Mouse (Mus musculus) gastrocnemius, postnatal 36 days (tissue): ENCODE data around the gene Rab36. TPM values are rescaled to one million over a fixed set of nuclear protein-coding genes. Genes with fewer than 3 reads are reported as not detected.

Source experiments
- DNase-seq, 2 experiments: peaks; one replicate each; pipeline ENCODE4 v3.0.0; 2022
- intact Hi-C: fragments of 180-260 bp; cut with DNase I; formaldehyde crosslinking; loops from one replicate; pipeline ENCODE4 v1.15.1; 2025
- long read RNA-seq, 2 experiments: library from polyadenylated mRNA; stranded (forward); transcript quantifications; one replicate each; pipeline ENCODE4 v2.0.0; 2021
- total RNA-seq, 2 experiments: library from RNA; stranded (reverse); gene quantifications; 2 replicates each; pipeline ENCODE4 v1.2.3; 2021

Gene Rab36
- total RNA-seq, result under 1 TPM; 0.27 to 0.51 TPM
- long read RNA-seq, experiment 1, result 0 reads
- long read RNA-seq, experiment 2, result 0 reads

DNA sequence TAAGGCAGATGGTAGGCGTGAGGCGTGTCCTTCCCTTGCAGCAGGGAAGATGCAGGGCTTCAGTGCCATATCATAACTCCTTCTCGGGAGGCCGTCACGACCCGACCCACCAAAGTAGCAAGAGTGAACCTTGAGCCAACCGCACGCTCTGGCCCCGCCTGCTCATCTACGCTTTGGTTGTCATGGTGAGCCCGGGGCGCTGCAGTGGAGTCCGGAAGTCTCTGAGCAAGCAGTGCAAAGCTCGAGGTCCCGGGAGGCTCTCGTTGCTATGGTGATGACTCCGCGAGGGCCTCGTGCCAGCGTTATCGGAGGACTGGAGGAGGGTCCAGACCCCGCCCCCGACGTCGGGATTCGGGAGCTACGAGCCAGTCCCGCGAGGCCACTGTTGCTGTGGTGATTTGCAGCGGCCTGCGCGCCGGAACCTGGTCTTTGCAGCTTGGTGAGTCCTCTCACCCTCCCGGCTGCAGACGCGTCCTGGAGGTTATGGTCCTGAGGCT is at the start of gene Rab36:
Rab36 (plus strand) TSS at position 176 of the 497 bp plus-strand sequence.
- intact Hi-C loops, result no loop called here
- DNase-seq, result peak; percentile 87 to 93

DNA sequence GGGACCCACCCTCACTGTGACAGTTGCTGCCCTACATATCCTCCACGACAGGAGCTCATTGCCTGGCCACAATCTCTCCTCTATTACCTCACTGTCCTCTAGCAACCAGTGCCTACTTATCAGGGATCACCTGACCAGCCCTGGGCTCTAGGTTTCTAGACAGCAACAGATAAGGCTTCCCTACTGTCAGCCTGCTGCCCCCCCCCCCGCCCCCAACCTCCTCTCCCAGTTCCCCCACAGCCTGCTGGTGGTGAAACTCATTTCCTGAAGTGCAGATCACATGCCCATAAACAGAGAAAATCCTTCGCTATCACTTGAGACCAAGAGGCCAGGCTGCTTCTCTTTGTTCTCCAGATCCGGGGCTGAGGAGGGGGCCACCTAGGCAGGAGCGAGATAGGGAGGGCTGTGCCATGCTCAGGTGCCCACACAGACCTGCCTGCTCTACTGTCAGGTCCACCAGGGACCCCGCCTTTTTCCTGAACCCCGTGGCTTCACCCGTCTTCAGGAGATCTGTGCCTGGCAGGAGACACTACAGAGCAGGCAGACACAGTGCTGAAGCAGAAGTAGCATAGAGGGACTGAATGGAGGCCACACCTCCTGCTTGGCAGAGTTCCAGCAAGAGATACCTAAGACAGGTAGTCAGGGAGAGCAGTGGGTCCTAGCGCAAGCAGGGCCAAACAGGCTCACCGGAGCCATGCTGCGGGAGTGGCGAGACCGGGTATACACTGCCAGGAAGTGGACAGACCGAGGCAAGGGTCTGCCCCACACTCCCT is 49.0 kb upstream of the Rab36 start:
- intact Hi-C loops, result no loop called here
- no peak for DNase-seq

DNA sequence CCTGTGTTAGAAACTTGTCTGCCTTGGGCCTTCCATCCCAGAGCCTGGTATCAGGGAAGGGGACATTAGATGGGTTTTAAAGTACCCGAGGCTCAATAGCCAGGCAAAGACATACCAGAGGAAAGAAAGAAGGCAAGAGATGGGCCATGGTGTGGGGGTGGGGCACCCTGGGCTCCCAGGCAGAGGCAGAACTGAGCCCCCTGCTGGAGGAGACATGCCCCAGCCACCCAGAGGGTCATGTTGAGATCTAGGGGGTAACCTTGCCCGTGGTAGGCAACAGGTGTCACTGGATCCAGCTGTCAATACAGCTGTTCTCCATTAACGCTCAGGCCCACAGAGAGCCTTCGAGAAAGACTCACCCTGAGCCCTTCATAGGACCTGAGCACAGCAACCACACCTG is 47.0 kb upstream of the Rab36 start:
- intact Hi-C loops, result no loop called here
- DNase-seq, result no peak

DNA sequence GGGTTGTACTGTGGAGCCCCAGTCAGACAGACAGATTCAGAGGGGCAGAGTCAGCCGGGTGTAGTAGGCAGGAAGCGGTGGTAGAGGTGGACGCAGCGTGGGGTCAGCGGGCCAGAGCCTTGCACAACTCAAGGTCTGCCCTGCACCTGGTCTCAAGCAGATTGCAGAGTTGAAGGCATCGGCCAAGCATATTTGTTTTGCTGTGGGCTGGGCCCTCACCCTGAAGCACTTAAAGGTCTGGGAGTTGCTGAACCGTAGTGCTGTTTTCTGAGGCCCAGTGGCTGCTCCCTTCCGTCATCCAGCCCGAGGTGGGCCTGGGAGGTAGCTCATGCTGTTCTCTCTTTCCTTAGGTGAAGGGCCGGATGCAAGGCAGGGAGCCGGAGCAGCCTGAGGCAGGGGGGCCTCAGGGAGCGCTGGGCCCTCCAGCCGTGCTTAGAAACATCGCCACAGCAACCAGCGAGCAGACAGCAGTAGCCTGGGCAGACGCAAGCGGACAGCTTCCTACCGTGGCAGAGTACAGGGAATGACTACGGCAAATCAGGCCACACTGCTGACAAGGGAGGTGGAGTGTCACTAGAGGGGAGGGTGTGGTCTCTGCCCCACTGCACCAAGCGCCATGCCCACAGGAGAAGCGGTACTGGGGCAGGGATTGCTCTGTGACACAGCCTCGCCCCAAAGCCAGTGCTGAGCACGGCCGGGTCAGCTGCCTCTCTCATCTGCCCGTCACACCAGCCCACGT is 46.1 kb upstream of the Rab36 start:
- DNase-seq, result no peak
- intact Hi-C loops, result no loop called here

DNA sequence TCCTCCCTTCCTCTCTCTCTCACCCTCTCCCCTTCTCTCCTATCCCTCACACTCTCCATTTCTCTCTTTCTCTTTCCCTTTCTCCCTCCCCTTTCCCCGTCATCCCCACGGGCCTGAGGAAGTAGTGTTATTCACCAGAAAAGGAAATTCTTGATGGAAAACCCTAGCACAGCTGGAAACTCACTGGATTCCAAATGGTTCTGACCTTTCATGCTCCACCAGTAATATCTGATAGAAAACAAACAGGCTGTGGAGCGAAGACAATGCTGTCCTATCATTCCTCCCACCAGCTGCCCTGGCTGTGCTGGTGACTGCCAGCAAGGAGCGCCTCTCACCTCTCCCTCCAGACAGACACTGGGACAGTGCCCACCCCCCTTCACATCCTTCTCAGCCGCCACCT is 42.0 kb upstream of the Rab36 start:
- intact Hi-C loops, result no loop called here
- DNase-seq, result no peak

DNA sequence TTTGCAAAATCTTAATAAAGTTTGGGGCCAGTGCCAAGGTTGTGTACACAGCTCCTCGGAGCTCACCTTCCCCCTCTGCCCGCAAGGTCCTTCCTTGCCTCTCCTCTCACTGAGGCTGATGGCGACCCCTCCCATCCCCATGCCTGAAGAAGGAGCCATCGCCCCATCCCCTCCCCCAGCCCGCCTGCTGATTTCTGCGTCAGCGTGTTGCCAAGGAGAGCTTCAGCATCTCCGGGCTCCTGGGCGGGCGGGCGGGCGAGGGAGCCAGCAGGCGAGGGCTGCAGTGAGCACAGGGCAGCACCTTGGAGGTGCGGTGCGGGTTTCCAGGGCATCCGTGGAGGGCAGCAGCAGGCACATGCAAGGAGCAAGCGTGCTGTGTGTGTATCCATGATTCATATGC is 41.5 kb upstream of the Rab36 start:
- intact Hi-C loops, result no loop called here
- DNase-seq, result no peak

DNA sequence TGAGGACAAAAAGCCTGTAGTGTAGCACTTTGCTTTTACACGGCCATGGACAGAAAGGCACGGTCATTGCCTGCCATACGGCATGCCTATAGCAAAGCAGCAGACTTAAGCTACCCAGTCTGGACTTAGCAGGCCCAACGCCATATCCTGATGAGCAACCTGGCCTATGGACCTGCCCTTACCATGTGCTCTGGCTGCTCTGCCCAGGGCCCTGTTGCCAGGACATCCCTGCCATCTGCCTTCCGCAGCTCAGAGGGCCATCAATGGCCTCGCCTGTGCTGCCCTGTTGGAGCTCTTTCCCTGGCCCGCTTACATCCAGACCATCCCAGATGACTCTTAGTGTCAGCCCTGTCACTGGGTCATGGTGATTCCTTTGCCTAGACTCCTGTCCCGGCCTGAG is 35.5 kb upstream of the Rab36 start:
- intact Hi-C loops, result no loop called here

DNA sequence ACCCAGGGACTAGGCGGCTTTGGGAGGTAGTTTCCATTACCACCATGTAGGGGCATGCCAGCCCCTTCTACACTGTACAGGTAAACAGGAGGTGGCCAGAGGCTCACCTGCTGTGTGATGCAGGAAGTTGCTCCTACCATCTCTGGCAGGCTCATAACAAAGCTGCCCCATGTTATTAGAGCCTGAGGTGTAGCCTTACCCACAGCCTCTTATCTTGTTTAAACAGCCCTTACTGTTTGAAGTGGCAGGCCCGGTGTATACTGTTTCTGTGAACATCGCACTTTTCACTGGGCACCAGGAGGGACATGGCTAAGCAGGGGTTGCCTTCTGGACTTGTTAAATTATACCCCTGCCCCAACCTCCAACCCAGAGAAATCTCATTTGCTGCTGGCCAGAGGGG is 32.8 kb upstream of the Rab36 start:
- DNase-seq, result no peak
- intact Hi-C loops, result no loop called here

More for the DNA sequence above, 35.5 kb upstream of the Rab36 start:
- DNase-seq, result no peak

DNA sequence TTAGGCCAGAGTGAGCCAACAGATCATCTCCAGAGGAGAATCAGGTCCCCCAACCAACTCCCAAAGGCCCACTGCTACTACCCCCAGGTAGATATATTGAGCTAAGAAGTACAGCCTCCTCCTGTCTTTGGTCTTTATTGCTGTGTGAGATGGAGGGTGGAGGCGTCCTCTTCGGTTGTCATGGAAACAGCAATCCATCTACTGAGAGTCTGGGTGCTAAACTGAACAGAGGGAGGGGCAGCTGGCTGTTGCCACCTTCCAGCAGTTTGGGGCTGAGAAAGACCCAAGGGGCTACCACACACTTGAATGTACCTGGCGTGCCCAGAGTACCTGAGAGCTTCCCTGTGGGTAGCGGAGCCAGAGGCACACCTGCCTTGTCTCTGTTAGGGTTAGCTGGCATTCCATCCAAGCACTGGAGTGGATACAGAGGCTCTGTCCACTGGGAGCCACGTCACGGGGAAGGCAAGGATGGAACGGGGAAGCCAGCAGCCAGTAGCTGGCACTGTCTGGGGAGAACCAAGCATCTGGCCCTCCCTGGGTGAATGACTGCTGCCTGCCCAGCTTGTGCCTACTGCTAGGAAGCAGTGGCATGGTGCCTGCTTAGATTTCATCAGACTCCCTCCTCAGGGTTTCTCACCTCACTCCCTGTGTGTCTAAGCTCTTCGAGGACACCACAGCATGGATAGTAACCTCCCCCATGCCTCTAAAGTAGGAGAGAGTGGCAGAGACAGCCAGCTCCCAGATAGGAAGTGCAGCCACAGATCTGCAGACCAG is 29.8 kb upstream of the Rab36 start:
- DNase-seq, result no peak
- intact Hi-C loops, result no loop called here

DNA sequence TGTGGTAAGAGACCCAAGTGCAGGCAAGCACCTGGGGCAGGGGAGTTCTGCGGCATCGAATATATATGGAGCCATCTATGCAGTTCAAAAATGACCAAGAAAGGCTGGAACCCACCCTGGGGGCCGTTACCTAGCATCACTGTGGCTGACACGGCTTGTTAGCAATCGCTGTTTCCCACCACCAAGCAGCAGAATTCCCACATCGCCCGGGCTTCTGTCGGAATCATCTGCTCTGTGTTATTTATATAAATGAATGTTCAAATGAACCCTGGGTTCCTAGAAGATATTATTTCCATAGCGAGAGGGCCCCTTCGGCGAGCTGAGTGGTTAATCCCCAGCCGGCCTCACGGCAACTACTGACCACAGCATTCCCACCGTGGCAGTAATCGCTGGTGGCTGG is 26.2 kb upstream of the Rab36 start:
- DNase-seq, result no peak
- intact Hi-C loops, result no loop called here

DNA sequence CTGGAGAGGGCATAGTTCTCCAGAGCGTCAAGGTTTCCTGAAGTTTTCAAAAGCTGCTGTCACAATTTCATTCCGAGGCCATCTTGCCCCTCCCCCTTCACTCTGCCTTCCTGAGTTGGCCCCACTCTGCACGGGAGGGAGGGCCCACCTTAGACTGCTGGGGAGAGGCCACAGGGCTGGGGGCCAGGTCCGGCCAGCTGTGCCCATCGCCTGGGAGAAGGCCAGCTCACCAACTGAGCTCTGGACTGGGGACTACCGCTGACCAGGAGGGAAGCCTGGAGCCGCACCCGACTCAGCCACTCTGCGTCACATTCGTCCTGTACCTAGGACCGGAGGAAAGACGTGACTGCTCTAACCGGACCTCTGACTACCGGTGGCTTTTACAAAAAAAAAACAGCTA is 21.4 kb upstream of the Rab36 start:
- no peak for DNase-seq
- intact Hi-C loops, result no loop called here

DNA sequence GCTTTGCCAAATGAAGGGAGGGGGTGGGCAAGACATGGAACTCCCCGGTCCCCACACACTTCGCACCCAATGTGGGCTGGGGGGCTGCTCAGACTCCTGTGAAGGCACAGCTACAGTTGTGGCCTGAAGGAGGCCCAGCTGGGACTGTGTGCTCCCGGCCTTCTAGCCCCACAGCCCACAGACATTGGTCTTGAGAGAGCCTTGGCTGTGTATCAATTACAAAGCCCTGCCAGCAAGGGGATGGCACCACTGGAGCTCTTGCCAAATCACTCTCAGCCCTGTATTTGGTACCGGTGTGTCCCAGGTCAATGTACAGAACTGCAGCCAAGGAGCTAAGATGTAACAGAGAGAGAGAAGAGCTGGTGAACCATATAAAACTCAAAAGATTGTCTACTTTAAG is 20.4 kb upstream of the Rab36 start:
- intact Hi-C loops, result no loop called here
- no peak for DNase-seq

DNA sequence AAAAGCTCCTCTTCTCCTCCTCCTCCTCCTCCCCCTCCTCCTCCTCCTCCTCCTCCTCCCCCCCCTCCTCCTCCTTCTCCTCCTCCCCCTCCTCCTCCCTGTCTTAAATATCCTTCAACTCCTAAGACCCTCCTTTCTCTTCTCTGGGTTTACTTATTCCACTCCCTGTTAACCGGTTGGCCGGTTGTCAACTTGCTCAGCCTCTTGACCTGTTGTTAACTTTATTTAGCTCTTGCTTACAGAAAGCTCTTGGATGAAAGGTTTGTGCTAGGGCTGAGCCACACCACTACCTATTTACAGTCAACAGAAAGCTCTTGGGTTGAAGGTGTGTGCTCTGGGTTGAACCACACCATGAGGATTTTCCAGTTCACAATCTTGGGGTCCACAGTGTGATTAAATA is 16.6 kb upstream of the Rab36 start:
- intact Hi-C loops, result loop anchor here (2.0 kb wide), 1 partner anchor 83 kb away; no protein-coding TSS in a partner anchor

DNA sequence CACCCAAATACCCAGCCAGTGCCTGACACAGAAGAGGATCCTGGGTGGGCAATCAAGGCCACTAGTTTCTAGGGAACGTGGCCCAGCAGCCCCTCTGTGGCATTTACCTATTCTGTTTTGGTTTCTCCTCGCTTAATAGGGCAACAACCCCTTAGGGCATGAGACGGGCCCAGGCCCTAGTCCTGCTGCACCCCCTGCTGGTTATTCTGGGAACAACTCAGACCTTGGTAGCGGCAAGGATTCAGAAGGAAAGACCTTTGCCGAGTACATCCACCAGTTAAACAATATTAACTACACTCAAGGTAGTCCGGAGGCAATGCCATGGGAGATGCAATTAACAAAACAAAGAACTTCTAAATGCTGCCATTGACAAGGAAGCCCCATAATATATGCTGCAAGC is 15.7 kb upstream of the Rab36 start:
- intact Hi-C loops, result loop anchor here (2.0 kb wide), 1 partner anchor 84 kb away; no protein-coding TSS in a partner anchor
- peak; percentile 47 to 55 for DNase-seq

More for the DNA sequence above, 16.6 kb upstream of the Rab36 start:
- no peak for DNase-seq

DNA sequence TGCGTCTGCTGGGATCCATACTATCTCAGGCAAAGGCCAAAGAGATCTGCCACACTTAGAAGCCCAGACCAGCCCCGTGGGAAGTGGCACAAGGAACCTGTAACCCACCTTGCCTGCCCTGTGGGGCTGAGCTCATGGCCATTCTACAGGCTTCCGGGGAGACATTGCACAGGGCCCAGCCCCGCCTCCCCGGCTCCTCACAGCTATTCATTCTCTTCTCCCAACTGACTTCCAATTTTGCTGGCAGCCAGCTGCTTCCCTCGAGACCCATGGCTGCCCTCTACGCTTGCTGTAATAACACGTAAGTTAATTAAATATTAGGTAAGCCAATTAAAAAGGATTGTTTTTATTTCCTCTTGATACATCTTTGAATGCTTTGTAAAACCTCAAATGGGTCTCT is 10.4 kb upstream of the Rab36 start:
- no peak for DNase-seq
- intact Hi-C loops, result no loop called here

DNA sequence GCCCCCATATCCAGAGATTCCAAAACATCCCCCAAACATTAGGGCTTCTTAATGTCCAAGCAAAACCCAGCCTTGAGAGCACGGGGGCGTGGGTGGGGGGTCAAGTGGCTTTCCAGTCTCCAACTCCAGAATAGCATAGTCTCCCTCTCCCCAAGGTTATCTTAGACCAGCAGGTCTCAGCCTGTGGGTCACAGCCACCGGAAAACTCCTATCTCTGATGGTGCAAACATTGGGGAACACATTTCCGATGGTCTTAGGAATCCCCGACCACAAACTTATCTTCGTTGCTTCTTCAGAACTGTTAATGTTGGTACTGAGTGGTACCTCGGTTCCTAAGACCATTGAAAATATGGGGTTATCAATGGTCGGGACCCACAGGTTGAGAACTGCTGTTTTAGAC is 8.1 kb upstream of the Rab36 start:
- intact Hi-C loops, result no loop called here
- no peak for DNase-seq

DNA sequence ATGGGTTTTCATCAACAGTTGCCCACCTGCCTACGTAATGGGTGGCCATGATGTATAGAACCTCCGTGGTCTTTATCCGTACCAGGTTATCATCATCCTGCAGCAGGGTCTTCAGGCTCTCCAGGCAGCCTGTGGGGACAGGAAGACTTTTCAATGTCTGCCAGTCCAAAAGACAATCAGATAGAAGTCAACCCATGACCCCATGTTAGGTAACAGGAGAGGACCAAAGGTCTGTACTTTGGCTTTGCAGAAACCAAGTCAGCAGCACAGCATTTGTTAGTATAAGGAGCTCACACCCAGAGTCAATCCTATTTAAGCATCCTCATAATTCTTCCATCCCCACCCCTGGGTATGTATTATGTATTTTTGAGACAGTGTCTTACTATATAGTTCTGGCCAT is 7.2 kb upstream of the Rab36 start:
- no peak for DNase-seq
- intact Hi-C loops, result no loop called here

DNA sequence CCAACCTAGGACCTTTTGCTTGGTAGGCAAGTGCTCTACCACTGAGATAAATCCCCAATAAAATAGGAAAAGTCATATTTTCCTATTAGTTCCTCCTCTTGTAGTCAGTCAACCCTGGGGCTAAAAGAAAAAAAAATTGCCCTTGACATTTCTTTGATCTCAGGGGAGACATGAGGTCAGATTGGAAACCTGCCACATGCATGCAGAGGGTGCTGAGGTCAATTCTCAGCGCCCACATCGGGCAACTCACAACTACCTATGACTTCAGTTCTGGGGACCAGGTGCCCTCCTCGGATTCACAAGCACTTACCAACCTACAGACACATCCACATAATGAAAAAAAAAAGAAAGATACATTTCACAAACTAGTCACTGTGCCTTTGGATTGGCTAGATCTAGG is 6.6 kb upstream of the Rab36 start:
- intact Hi-C loops, result no loop called here
- no peak for DNase-seq

DNA sequence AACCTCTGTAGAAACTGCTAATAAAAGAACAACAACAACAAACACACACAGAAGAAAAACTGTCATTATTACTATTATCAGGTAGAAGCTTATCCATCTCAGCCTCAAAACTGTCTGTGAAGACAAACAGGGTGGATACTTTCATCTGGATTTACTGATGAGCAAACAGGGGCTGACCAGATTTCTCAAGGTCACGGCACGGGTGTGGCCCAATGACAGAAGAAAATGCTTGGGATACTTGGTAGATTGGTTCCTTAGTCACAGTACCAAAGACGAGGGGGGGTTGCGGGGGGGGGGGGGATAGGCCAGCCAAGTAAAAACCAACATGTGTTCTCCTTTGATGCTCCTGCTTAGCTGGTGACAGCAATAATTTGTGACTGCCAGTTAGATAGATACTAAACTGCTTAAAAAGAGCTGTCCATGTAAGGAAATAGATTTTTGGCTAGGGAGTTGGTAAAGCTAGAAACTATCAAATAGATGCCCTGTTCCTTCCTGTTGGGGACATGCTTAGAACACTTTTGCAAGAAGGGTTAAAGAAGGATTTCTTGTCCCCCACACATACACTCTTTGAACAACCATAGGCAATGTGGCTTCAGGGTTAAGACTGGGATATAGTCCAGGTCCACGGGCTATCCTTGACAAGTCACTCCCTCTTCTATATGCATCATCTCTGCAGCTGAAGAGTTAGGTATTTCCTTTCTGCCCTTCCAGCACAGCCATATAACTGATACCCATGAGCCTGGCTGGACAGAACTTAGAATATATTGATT is 5.3 kb upstream of the Rab36 start:
- intact Hi-C loops, result no loop called here
- DNase-seq, result no peak

DNA sequence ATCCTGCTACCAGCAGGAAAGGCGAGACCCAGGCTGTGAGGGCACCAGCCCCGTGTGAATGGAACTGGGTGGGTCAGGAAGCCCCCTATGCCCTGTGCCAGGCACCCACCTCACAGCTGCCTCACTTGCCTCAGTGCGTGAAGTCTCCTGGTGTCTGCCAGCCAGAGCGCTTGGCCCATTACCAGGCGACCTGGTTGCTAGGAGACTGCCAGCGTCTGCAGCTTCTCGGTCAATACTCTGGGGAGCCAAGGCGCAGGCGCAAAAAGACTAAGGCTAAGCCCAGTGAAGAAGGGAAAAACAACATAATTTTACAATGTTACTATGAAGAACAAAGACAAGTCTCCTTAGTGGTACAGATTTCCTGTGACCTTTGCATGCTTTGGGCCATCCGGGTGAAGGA is 4.5 kb upstream of the Rab36 start, which contains the start of gene Rsph14:
Rsph14 (minus strand) TSS at position 192 of the 400 bp plus-strand sequence.
- intact Hi-C loops, result no loop called here
- DNase-seq, result peak; percentile 61 to 74
